Mouse (Mus musculus) MN1 (cell line): ENCODE measurements around the gene Ctc1.
"Not testable (repeated sequence)": the region's sequence is repeated elsewhere in the genome, so short reads cannot be mapped to it uniquely, and the experiment has no call there.

ENCODE experiments used
- DNase-seq: peaks from one replicate; pipeline ENCODE4 v3.0.0-alpha.2; 2016; ENCODE audit warnings: low spot score

Ctc1 gene

DNA sequence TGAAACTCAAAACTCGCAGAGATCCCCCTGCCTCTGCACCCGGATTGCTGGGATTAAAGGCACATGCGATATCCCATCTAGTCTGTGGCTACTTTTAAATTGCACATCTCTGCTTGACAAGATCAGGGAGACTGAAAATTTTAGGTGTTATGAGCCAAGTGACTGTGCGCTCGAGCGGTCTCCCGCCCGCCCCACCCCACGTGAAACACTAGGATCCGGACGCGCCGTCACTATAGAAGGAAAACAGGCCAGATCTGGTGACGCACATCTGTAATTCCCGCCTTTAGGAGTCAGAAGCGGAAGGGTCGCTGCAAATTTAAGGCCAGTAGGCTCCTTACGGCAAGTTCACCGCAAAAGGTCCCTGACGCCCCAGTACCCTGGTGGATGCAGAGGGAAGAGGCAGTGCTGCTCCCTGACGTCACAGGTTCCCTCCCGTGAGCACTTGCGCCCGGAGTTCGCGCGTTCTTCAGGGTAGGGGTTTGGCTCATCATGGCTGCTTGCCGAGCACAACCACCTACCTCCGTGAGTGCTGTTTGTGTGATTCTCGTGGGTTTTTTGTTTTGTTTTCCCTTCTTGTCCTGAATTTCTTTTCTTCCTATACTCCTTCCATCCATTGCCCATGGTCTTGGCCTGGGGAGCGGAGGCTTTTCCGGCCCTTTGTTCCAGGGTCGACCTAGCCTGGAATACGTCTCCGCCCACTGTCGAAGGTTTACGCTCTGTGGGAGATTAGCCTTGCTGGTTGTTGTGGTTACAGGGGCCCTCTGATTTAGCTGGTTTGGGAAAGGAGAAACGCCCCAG, at the start of gene Ctc1:
Gene Ctc1, plus strand, starts transcription at position 268 of the 798 bp plus-strand sequence.
- peak; percentile 95 for DNase-seq

DNA sequence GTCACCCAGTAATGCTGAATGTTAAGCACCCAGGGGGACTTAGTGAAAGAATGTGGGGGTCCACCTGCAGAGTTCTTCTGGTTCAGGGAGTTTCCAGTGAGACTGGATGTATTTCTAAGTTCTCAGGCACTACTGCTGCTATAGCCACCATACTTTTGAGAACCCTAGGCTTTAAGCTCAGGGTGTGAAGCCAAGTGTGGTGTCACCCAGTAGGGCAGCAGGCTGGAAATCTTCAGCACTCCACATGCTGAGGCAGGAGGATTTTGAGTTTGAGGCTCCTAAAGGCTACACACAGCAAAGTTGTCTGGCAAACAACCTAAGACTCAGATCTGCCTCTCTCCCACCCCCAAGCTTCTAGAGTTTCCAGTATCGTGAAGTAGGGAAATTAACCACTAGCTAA, 49.2 kb upstream of the Ctc1 start:
- DNase-seq: no peak

DNA sequence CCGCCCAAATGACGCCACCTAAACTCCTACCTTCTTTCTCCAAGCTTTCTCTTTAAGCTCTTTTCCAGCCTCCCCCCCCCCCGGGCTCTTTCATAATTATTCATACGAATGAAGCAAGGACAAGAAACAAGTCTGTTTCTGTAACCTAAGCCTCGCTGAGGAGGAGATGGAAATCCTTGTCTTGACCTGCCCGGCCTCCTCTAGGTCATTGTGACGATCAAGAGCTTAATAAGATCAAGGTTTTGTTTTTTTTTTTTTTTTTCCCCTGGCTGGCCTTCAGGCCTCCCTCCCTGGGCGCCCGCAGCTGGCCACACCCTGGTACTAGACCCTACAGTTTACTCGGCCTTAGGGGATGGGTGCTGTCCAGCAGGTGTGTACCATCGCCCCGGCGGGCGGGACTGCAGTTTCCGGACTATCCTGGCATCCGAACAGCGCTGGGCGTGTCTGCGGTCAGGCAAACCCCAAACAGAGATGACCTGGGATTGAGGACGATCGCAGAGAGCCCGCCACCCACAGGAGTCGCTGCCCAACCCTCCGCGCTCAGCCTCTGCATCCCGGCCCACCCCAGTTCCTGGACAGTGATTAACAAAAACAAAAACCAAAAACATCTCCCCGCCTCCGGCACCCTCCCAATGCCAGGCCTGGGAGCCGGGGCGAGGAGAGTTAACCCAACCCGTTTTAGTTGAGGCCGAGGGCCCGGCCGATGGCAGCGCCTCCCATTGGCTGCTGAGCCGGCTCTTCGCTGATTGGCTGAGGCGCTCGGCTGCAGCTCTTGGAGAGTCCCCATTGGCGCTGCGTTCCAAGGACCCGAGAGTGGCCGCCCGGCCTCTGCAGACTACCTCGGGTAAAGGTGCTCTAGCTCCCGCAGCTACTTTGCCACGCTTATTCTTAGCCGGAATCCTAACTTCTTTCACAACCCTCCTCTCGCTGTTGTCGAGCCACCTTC, 48.1 kb upstream of the Ctc1 start, which contains the start of gene Slc25a35:
Gene Slc25a35, plus strand, starts transcription at position 795 of the 946 bp plus-strand sequence.
- DNase-seq: peak; percentile 93

DNA sequence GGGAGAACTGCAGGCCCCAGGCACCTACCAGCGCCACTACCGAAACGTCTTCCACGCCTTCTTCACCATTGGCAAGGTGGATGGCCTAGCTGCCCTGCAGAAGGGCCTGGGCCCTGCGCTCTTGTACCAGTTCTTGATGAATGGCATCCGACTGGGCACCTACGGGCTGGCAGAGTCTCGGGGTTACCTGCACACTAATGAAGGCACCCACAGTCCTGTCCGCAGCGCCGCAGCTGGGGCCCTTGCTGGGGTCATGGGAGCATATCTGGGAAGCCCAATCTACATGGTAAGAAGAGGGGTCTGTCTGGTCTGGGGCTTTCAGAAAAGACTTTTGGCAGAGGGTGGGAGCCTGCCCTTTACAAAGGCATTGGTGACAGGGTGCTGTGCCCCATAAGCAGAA, 47.0 kb upstream of the Ctc1 start:
- DNase-seq: no peak

DNA sequence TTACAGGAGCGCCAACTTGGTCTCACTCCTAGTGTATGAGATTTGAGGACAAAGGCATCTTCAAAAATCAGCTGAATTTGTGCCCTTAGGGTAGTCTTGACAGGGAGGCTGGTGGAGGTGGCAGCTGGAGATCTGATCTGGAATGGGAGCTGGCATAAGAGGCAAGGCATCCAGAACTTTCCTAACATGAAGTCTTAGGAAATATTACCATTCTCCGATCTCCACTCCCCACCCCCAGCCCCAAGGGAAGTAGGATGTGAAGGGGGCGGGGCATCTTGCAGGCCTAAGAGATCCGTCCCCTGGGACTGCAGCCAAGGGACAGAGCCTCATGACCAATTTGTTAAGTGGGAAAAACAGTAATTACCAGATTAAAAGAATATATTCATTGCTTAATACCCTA, 45.5 kb upstream of the Ctc1 start:
- DNase-seq: peak; percentile 30

DNA sequence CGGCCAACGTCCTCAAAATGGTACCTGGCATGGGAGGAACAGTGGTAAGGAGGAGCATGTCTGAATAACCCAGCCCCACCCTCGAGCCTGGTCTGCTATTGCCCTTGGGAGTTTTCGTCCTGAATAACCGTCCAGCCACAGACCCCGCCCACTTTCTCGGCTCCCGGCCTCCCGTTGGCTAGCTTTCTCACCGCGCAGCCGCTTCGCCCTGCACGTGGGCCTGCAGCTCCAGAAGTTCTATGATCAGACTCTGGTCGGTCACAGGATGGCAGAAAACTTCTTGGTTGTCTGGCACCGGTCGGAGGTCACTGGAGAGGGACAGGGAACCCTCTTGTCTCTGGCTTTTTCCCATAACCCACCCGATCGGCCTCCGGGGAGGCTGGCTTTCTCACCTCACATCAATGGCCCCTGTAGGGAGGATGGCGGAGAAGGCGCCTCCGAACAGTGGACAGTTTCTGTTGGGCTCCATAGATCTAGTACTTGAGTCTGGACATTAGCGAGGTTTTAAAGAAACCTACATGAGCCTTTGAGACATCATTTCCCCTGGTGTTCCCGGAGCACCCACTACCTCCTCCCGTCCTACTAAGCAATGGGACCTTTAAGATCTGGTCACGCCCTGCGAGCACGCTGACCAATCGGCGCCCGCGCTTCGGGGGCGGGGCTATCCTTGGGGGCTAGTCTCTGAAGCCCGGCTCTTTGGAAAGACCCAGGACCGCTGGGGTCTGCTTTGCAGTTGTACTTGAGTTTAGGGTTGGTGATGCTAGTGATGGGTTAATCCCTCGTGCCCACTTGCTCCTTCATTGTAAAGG, 42.3 kb upstream of the Ctc1 start:
- peak; percentile 88 for DNase-seq

DNA sequence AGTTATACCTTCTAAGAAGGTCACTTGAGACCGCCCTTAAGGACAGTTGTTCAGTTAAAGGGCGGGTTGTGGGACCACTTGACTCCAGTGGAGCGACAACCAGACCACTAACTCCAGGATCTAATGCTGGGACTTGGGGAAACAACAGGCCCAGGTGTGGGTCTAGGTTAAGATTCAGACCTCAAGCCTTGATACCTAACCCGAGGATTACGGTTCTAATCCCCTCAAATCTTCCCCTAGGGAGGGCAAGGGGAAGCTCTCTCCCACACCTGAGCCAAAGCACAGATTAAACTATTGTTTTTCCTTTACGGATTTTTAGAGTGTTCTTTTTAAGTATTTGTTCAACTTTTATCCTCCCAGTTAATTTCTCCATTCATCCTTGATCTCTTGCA, 41.7 kb upstream of the Ctc1 start:
- DNase-seq: no peak

DNA sequence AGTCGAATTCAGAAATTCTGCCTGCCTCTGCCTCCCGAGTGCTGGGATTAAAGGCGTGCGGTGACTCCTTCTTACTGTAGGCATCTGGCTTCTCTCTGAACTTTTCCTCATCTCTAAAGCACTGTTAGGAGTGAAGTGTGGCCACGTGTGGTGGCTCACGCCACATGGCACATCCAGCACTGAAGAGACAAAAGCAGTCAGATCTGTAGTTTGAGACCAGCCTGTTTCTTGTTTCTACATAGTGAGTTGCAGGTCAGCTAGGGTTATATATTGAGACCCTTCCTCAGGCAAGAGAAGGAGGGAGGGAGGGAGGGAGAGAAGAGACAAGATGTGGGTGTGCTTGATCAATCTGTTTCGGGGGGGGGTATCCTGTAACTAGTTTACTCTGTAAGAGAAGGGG, 40.6 kb upstream of the Ctc1 start, which contains the start of gene Rangrf:
Gene Rangrf, minus strand, starts transcription at position 101 of the 400 bp plus-strand sequence.
- no peak for DNase-seq

DNA sequence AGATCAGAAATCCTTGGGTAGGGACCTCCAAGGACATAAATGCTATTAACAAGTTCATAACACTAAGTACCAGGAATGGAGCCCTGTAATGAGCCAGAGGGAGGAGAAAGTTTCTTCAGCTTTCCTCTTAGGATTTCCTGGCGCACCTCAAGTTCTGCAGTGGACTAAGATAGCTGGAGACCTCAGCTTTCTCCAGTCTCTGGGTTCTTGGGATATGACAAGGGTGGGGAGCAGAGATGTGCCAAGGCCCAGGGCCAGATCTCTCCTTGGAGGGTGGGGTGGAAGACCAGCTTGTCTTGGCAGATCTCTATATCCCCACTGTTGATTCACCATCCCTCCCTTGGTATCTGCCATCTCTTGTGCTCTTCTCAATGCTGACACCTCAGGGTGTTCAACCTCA, 40.1 kb upstream of the Ctc1 start:
- no peak for DNase-seq

DNA sequence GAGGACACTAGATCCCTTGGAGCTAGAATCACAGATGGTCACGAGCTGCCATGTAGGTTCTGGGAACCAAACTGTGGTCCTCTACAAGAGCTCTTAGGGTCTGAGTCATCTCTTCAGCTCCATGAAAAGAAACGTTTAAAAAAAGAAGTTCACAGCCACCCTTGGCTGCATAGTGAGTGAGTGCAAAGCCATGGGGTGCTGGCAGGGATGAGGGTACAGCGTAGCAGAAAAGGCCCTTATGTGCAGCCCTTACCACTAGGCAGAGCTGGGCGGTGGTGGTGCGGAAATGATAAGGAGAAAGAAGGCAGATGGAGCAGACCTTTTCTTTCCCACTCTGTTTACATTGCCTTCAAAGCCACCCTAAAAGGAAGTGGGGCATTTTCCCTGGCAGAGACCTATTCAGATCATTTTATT, 36.4 kb upstream of the Ctc1 start:
- no peak for DNase-seq

DNA sequence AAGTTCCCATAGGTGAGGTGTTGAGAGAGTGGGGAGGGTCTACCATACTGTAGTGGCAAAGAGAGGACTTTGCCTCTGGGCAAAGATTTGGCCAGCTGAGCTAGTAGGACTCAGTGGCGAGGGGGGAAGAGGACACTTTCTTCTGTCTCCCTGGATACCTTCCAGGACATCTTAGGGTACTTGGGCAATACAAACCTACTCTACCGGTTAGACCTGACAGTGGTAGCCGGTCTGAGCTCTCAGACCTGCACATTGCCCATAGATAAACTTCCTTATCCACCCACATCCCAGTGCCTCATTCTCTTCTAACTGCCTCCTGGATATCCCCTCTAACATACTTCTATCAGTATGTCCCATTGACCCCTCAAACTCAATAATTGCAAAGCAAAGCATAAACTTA, 34.8 kb upstream of the Ctc1 start:
- DNase-seq: no peak

DNA sequence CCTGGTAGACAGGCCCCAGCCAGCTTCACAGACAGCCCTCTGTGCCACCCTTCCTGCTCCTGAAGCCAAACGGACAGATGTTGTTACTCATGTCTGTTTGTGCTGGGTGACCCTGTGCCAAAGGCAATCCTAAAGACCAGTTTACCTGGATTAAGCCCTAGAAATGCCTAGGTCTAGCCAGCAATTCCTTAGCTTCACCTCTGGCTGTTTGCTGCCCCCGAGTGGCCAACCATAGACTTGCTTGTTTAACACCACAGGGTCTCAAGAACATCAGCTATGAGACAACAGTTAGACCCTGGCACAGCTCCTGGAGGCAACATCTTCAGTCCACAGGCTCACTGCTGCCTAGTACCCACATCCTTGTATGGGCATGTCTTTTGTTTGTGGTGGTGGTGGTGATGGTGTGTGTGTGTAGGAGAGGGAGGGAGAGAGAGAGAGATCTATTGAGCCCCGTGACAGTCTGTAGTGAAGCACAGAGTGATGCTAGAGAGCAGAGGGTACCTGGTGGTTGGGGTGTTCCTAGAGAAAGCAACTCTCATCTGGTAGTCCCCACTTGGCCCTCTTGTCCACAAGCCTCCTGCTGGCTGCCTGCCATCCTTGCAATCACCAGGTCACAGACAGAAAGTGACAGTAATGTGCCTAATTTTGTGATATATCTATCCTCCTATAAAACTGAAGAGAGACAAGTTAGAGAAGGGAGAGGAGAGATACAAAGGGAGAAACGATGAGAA, 32.9 kb upstream of the Ctc1 start:
- peak; percentile 78 for DNase-seq

DNA sequence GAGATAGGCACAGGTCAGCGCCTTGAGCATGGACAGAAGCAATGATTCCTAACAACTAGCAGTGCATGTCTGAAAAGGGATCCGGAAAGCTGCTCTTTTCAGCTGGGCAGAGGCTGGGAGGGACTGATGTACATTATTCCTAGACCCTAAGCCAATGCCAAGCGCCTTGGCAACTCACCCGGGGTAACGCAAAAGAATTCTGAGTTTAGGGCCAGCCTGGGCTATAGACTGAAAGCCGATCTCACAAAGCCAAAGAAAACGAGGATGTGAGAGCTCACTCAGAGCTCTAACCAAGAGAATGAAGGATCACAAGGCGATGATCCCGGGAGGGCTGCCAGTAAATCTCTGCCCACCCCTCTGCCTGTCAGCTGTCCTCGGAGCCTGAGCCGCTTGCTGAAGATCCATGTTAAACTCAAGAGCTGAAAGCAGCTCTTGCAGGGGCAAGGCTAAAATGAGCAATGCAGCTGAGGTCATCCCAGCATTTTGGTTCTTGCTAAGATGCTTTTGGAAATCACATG, 28.3 kb upstream of the Ctc1 start:
- DNase-seq: no peak

DNA sequence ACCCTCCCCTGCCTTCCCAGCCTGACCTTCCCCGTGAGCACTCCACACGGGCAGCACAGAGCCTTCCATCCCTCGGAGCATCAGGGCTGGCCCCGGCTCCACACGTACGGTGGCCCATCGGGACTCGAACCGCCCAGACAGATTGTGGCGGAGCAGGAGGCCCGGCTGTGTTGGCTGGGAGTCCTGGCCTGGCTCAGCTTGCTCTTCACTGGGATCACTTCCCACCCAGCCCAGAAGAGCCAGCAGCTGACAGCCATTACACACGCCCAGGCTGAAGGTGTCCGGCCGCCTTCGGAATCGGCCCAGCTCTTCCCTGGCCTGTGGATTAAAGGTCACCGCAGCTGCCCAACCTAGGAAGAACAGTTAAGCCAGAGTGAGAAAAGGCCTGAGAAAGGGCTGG, 27.4 kb upstream of the Ctc1 start:
- no peak for DNase-seq

DNA sequence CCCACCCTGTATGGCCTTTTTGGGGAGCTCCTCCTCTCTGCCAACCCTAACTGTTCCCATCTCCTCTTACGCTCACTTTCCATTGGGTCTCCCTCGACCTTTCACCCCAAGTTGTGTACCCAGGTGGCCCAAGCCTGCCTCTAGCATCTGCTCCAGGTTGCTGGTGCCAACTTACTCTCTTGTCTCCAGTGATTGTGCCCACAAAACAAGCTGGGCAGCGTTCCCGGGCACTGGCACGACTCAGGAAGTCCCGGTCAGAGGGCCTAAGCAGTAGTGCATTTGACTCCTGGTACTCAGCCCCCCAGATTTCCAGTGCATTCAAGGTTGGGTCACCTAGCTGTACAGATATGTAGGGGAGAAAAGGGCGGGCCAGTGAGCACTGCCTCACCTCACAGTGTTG, 22.6 kb upstream of the Ctc1 start:
- no peak for DNase-seq

DNA sequence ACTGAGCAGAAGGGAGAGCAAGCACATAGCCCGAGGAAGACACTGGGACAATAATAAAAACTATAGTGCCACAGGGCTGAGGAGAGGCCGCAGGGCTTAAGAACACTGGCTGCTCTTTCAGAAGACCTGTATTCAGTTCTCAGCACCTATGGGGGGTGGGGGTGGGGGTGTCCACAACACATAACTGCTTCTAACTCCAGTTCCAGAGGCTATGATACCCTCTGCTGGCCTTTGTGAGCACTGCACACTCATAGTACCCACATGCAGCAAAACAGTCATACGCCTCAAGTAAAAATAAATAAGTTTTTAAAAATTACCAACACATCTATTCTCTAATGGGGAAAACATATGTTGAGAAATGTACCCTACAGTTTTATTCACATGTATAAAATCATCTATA, 21.3 kb upstream of the Ctc1 start:
- no peak for DNase-seq

DNA sequence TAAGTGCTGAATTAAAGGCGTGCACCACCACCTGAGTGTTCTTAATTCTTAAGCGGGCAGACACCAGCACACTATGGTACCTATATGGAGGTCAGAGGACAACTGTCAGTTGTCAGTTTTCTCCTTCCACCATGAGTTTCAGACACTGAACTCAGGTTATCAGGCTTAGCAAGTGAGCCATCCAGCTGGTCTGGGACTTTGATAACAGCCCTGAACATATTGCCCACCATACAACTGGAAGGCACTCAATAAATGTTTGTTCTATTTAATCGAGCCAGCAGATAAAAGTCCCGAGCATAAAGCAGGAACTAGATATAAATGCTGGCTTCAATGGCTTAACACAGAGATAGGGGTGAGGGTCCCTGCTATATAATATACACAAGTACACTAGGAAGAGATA, 18.6 kb upstream of the Ctc1 start:
- DNase-seq: no peak

DNA sequence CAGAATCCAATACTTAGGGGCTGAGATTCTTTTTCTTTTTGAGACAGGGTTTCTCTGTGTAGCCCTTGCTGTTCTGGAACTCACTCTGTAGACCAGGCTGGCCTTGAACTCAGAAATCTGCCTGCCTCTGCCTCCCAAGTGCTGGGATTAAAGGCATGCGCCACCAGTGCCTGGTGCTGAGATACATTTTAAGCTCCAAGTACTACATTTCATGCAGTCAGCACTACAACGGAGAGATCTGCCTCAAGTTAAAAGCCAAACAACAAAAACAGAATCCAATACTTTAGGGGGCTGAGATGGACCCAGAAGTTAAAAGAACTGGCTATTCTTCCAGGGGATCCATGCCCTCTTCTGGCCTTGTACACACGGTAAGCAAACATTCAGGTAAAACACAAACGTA, 12.9 kb upstream of the Ctc1 start:
- not testable (repeated sequence) for DNase-seq

DNA sequence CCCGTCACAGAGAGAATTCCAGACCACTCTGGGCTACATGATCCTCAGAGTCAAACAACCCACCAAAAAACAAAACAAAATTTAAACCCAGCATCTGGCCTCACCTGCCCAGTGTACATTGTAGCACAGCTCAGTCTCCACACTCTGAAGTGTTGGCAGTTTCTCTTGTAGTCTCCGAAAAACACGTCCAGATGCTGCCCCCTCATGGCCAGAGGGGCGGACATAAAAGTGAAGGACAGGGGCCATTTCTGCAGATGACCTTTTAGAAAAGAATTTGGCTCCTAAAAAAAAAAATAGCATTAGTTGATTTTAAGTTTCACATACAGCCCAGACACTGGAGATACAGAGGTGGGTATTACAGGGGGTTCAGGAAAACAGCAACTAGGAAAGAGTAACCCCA, 12.1 kb upstream of the Ctc1 start:
- DNase-seq: peak; percentile 39

DNA sequence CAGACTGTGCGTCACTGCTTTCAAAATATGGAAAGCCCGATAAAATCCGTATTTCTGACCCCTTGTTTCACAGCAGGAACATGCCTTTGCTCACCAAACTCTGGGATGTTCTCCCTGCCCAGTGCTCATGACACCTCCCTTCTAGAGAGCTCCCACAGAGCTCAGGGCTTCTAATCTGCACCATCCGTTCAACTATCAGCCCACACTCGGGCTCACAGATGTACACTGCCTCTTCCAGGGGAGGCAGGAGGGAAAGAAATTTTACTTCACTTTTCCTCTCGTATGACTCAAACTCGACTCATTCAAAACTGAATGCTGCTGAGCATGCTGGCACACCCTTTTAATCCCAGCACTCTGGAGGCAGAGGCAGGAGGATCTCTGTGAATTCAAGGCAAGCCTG, 10.5 kb upstream of the Ctc1 start:
- no peak for DNase-seq

DNA sequence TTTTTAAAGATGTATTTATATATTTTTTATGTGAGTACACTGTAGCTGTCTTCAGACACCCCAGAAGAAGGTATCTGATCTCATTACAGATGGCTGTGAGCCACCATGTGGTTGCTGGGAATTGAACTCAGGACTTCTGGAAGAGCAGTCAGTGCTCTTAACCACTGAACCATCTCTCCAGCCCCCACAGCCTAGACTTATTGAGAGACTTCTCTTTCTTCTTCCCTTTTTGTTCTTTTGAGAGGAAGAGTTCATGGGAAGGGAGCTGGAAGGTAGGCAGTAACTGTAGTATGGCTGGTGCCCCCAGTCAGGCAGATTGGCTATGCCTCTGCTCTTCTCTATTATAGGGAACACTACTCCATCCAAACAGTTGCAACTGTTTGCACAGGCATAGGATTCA, 9.1 kb upstream of the Ctc1 start:
- DNase-seq: not testable (repeated sequence)
